Mouse (Mus musculus) intestine, embryonic 16.5 days (tissue): Measurements from ENCODE around the gene Nmur2. TPM values are rescaled to one million over a fixed set of nuclear protein-coding genes. Genes with fewer than 3 reads are reported as not detected.

ENCODE experiments used
- ATAC-seq: fragments of 200-750 bp; cut with Nextera tagmentation; 2 replicates; pipeline ENCODE4 v1.8.0; 2017; ENCODE audit warnings: moderate TSS enrichment, moderate library complexity
- H3K27ac ChIP-seq: fragments of 300-500 bp; sonication (generic); 2 replicates; pipeline ENCODE4 v1.5.1; 2014; ENCODE audit warnings: mild to moderate bottlenecking, low read length
- H3K27me3 ChIP-seq: fragments of 300-500 bp; sonication (generic); replicated peaks from 2 replicates; pipeline ENCODE4 v1.6.1; 2014; ENCODE audit warnings: low read length, control low read depth, mixed read lengths; ENCODE audit not compliant: control insufficient read depth, insufficient read depth
- H3K36me3 ChIP-seq: fragments of 300-500 bp; sonication (generic); 2 replicates; pipeline ENCODE4 v1.6.1; 2014; ENCODE audit warnings: low read length, control low read depth; ENCODE audit not compliant: control insufficient read depth, insufficient read depth
- H3K4me1 ChIP-seq: fragments of 300-500 bp; sonication (generic); 2 replicates; pipeline ENCODE4 v1.6.1; 2014; ENCODE audit warnings: low read length, control low read depth, mixed read lengths; ENCODE audit not compliant: control insufficient read depth, insufficient read depth
- H3K4me2 ChIP-seq: fragments of 300-500 bp; sonication (generic); 2 replicates; pipeline ENCODE4 v1.6.1; 2014; ENCODE audit warnings: low read depth, low read length, control low read depth
- H3K4me3 ChIP-seq: fragments of 300-500 bp; sonication (generic); 2 replicates; pipeline ENCODE4 v1.5.1; 2014; ENCODE audit warnings: mild to moderate bottlenecking, low read length
- H3K9ac ChIP-seq: fragments of 300-500 bp; sonication (generic); 2 replicates; pipeline ENCODE4 v1.6.1; 2014; ENCODE audit warnings: low read depth, low read length
- H3K9me3 ChIP-seq: fragments of 300-500 bp; sonication (generic); 2 replicates; pipeline ENCODE4 v1.6.1; 2016; ENCODE audit warnings: low read length, control low read depth; ENCODE audit not compliant: control insufficient read depth
- WGBS: fragments of 180-500 bp; shearing (Covaris S2); extraction: QIAGEN DNeasy Blood & Tissue Kit; methylation state at CpG from one replicate; pipeline ENCODE4 v1.1.7; 2014; 5-methylcytosine and 5-hydroxymethylcytosine counted together
- polyA plus RNA-seq: library from polyadenylated mRNA; unstranded; fragments of >200 nt; fragmentation: Nextera tagmentation; extraction: Ambion mirVana; gene quantifications from 2 replicates; pipeline ENCODE4 v1.2.1, GENCODE M21; 2015

The Nmur2 gene
- polyA plus RNA-seq, 1 experiment from 2014 or later: 0.61 TPM

DNA sequence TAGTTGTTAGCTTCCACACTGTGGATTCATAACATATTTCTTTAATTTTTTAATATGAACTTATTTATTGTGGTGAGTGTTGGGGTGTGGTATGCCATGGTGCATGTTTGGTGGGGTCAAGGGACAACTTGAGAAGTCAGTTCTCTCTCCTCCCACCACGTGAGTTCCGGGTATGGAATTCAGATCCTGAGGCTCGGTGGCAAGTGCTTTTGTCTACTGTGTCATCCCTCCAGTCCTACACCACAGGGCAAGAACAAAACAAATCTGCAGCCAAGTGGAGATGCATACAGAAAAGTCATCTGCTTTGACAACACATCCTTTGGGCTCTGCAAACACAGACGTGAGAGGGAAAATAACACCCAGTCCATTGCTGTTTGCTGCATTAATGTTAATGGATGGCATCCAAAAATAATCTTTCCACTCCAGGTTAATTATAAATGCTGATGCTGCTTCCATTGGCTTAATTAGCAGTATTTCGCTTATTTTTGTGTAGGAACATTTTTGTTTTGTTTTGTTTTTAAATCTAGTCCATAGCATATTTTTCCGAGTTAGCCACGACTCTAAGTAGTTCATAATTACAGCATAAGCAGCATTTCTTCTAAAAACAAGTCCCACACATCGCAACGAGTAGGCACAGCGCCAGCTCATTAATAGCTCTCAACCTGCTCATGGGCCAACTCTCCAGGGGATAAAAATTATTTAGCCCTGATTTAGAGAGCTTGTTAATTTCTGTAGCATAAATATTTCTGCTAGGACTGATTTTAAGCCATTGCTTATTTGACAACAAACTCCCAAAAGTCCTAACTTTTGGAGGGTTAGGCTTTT, 14.9 kb downstream of the Nmur2 start:
- no peaks in the 10 kb centered on the region for H3K4me1 ChIP-seq
- H3K4me2 ChIP-seq: no peak overlapping the region
- H3K27ac ChIP-seq: no peak overlapping the region
- H3K27me3 ChIP-seq: no peaks in the 10 kb centered on the region
- H3K4me3 ChIP-seq: no peak overlapping the region
- no peak for ATAC-seq
- H3K36me3 ChIP-seq: no peaks in the 10 kb centered on the region
- H3K9ac ChIP-seq: no peak overlapping the region
- 75% methylated on average over 10 of the region's 10 CpGs for WGBS
- no peaks in the 10 kb centered on the region for H3K9me3 ChIP-seq

GRCm38 (mm10) chr11:56013510-56014057, 27.2 kb downstream of the Nmur2 start:
- H3K4me3 ChIP-seq: no peak overlapping the region
- H3K27me3 ChIP-seq: no peaks in the 10 kb centered on the region
- WGBS: 42% methylated on average over 9 of the region's 9 CpGs
- no peak overlapping the region for H3K4me2 ChIP-seq
- H3K4me1 ChIP-seq: no peaks in the 10 kb centered on the region
- no peak overlapping the region for H3K9ac ChIP-seq
- H3K27ac ChIP-seq: no peak overlapping the region
- H3K36me3 ChIP-seq: no peaks in the 10 kb centered on the region
- H3K9me3 ChIP-seq: no peaks in the 10 kb centered on the region
- no peak for ATAC-seq

DNA sequence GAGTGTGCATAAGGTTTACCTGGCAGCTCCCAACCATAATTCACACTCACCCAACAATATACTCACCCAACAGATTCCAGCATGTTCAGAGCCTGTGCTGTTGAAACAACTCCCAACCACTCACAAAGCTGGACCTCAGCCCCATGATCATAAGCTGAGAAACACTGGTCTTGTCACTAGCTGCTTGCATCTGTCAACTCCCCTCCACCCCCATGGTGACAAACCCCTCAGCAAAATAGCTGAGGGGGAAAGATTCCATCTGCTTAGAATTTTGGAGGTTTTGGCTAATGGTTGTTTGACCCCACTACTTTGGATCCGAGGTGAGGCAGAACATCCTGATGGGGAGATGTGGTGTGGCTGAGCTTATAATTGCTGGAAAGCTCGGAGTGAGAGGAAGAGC, 28.4 kb downstream of the Nmur2 start:
- Histone ChIP-seq H3K27ac (no peak overlapping the region), H3K4me2 (no peak overlapping the region), H3K9me3 (no peaks in the 10 kb centered on the region), H3K4me1 (no peaks in the 10 kb centered on the region), H3K36me3 (no peaks in the 10 kb centered on the region), H3K9ac (no peak overlapping the region), H3K4me3 (no peak overlapping the region), H3K27me3 (no peaks in the 10 kb centered on the region)
- 69% methylated on average over 2 of the region's 2 CpGs for WGBS
- ATAC-seq: no peak

DNA sequence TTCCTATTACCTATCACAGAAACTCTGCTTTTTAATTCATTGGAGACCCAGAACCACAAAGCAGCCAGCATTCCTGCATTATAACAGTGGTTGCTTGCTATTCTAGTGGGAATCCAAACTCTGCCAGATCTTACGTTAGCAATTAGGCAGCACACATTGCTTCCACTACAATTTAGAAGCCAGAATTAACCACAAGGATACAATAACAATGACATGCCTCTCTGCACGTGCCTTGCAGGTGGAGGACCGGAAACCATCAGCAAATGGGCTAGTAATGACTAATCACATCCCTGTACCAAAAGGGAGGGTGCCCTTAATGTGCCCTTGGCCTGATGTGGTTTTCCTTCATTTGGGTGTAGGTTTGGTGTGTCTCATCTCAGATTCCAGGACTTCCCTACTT, 32.5 kb downstream of the Nmur2 start:
- Histone ChIP-seq H3K4me1 (no peaks in the 10 kb centered on the region), H3K36me3 (no peaks in the 10 kb centered on the region), H3K27ac (no peak overlapping the region), H3K9me3 (no peaks in the 10 kb centered on the region), H3K9ac (no peak overlapping the region), H3K27me3 (no peaks in the 10 kb centered on the region), H3K4me3 (no peak overlapping the region), H3K4me2 (no peak overlapping the region)
- 66% methylated on average over 3 of the region's 3 CpGs for WGBS
- no peak for ATAC-seq

GRCm38 (mm10) chr11:55992799-55993198, 48.0 kb downstream of the Nmur2 start:
- no peak for ATAC-seq
- no peaks in the 10 kb centered on the region for H3K9me3 ChIP-seq
- WGBS: 21% methylated on average over 1 of the region's 1 CpGs

GRCm38 (mm10) chr11:55992148-55992547, 48.7 kb downstream of the Nmur2 start:
- Histone ChIP-seq H3K27me3 (no peaks in the 10 kb centered on the region), H3K4me2 (no peak overlapping the region), H3K9me3 (no peaks in the 10 kb centered on the region), H3K4me1 (no peaks in the 10 kb centered on the region), H3K27ac (no peak overlapping the region), H3K9ac (no peak overlapping the region), H3K36me3 (no peaks in the 10 kb centered on the region), H3K4me3 (no peak overlapping the region)
- no peak for ATAC-seq
- WGBS: 61% methylated on average over 3 of the region's 3 CpGs

More at GRCm38 (mm10) chr11:55992799-55993198, 48.0 kb downstream of the Nmur2 start:
- no peak overlapping the region for H3K4me2 ChIP-seq
- no peaks in the 10 kb centered on the region for H3K27me3 ChIP-seq
- H3K9ac ChIP-seq: no peak overlapping the region
- H3K27ac ChIP-seq: no peak overlapping the region
- no peaks in the 10 kb centered on the region for H3K4me1 ChIP-seq
- no peak overlapping the region for H3K4me3 ChIP-seq
- H3K36me3 ChIP-seq: no peaks in the 10 kb centered on the region

DNA sequence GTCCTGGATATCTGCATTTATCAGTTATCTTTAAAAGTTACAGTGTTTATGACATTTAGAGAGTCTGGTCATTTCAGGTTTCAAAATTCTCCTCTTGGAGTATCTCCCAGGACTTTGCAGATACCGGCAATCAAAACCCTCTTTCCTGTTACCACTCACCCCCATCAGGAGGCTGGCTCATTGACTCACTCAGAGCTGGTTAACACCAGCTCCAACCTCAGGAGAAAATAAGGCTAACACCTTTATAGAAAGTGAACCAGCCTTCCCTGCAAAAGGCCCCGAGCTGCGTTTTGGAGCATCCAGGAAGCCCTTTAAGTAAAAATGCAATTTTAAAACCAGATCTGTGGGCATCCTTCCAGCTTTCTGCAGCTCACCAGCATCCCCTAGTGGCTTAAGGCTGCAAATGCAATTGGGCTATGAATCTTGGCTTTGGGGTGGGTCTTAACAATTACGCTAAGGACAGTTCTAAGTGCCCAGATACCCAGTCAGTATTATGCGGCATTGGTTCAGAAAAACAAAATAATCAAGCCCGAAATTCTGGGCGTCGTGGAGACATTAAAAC, 49.2 kb downstream of the Nmur2 start:
- H3K4me1 ChIP-seq: no peaks in the 10 kb centered on the region
- H3K36me3 ChIP-seq: no peaks in the 10 kb centered on the region
- H3K4me2 ChIP-seq: no peak overlapping the region
- H3K27me3 ChIP-seq: no peaks in the 10 kb centered on the region
- H3K9ac ChIP-seq: no peak overlapping the region
- H3K9me3 ChIP-seq: no peaks in the 10 kb centered on the region
- no peak overlapping the region for H3K4me3 ChIP-seq
- 8% methylated on average over 8 of the region's 8 CpGs for WGBS
- no peak overlapping the region for H3K27ac ChIP-seq
- ATAC-seq: no peak

- WGBS: 64% methylated on average over 3 of the region's 3 CpGs
These were observed 56.2 kb downstream of the Nmur2 start for GRCm38 (mm10) chr11:55984643-55985042.

GRCm38 (mm10) chr11:55981656-55982055, 59.2 kb downstream of the Nmur2 start:
- no peak overlapping the region for H3K4me2 ChIP-seq
- WGBS: 50% methylated on average over 1 of the region's 1 CpGs
- no peaks in the 10 kb centered on the region for H3K27me3 ChIP-seq
- no peak overlapping the region for H3K9ac ChIP-seq
- H3K4me1 ChIP-seq: no peaks in the 10 kb centered on the region
- 0 out of 2 replicates have a peak, but pooled peaks cover 2% of the 10 kb centered on the region for H3K9me3 ChIP-seq
- H3K36me3 ChIP-seq: no peaks in the 10 kb centered on the region
- no peak for ATAC-seq
- no peak overlapping the region for H3K27ac ChIP-seq
- no peak overlapping the region for H3K4me3 ChIP-seq

More at GRCm38 (mm10) chr11:55984643-55985042, 56.2 kb downstream of the Nmur2 start:
- Histone ChIP-seq H3K4me2 (no peak overlapping the region), H3K27ac (no peak overlapping the region), H3K36me3 (no peaks in the 10 kb centered on the region), H3K9ac (no peak overlapping the region), H3K4me1 (no peaks in the 10 kb centered on the region), H3K4me3 (no peak overlapping the region), H3K27me3 (no peaks in the 10 kb centered on the region), H3K9me3 (0 out of 2 replicates have a peak, but pooled peaks cover 2% of the 10 kb centered on the region)
- no peak for ATAC-seq
